Mouse (Mus musculus) forelimb bud, embryonic 11.5 days (tissue): ENCODE results near the gene Olfml2b.

Experiments used
- DNase-seq: peaks from one replicate; pipeline ENCODE4 v3.0.0-alpha.2; 2012; ENCODE audit warnings: low read depth, low spot score

Gene Olfml2b

GRCm38 (mm10) chr1:170731865-170732595, 87.7 kb downstream of the Olfml2b start:
- no peak for DNase-seq
